Mouse (Mus musculus): Measurements from ENCODE around the gene Uvrag.

DNA sequence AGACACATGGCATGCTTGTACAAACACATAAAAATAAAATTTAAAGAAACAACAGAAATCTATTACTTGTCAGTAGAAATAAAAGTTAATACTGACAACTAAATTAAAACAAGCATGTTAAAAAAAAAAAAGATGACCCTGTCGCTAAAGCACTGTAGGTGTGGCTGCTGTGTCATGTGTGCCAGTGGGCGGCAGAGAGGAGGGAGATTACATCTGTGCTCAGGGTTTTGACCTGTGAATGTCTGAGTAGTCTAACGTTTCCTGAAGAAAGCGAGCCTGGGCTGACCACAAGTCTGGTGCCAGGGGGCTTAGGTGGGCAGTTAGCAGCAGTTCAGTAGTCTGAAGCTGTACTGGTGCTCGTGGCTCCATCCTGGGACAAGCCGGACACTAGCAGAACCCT lies 205.2 kb downstream of the Uvrag start:
- no peak for TF ChIP-seq CTCF (conservative IDR thresholded peaks at IDR 0.05; ENCODE audit: low read length)
- TF ChIP-seq NANOG (IDR thresholded peaks at IDR 0.05; ENCODE audit: borderline replicate concordance, low read length) = no peak
- no peak for TF ChIP-seq POU5F1 (IDR thresholded peaks at IDR 0.05; ENCODE audit: borderline replicate concordance, low read length)
